Mouse (Mus musculus) liver, embryonic 14.5 days (tissue): ENCODE measurements around the gene Mpi. TPM values are rescaled to one million over a fixed set of nuclear protein-coding genes. Genes with fewer than 3 reads are reported as not detected.

Experiments used
- ATAC-seq: fragments of 200-750 bp; cut with Nextera tagmentation; 2 replicates; pipeline ENCODE4 v1.8.0; 2017; ENCODE audit warnings: moderate number of reproducible peaks, mild to moderate bottlenecking, moderate library complexity; ENCODE audit not compliant: insufficient read depth
- DNase-seq, 3 experiments: peaks; one replicate each; pipeline ENCODE4 v3.0.0-alpha.2; 2012 to 2013; ENCODE audit warnings: low read depth in 3 of 3, low spot score in 3 of 3
- H3K27ac ChIP-seq: fragments of 300-500 bp; sonication (generic); 2 replicates; pipeline ENCODE4 v1.5.1; 2014; ENCODE audit warnings: moderate library complexity, mild to moderate bottlenecking, control low read depth, inconsistent platforms
- H3K27me3 ChIP-seq: fragments of 300-500 bp; sonication (generic); 2 replicates; pipeline ENCODE4 v1.6.1; 2014; ENCODE audit warnings: mild to moderate bottlenecking, low read length, moderate library complexity; ENCODE audit not compliant: control insufficient read depth, insufficient read depth
- H3K36me3 ChIP-seq: fragments of 300-500 bp; sonication (generic); replicated peaks from 2 replicates; pipeline ENCODE4 v1.6.1; 2014; ENCODE audit warnings: low read depth; ENCODE audit not compliant: control insufficient read depth, insufficient read depth
- H3K4me1 ChIP-seq, 2 experiments: fragments of 200-500 bp in 1 of 2; fragments of 300-500 bp in 1 of 2; sonication (generic) in 1 of 2; replicated peaks; 2 replicates each; pipeline ENCODE4 v1.6.1; 2012 to 2014; ENCODE audit warnings: antibody characterized with exemption in 1 of 2, inconsistent platforms in 1 of 2, low read length in 1 of 2; ENCODE audit not compliant: control insufficient read depth in 2 of 2, insufficient read depth in 2 of 2
- H3K4me2 ChIP-seq: fragments of 300-500 bp; sonication (generic); 2 replicates; pipeline ENCODE4 v1.6.1; 2014; ENCODE audit warnings: low read depth, mild to moderate bottlenecking, control low read depth, moderate library complexity
- H3K4me3 ChIP-seq, 2 experiments: fragments of 200-500 bp in 1 of 2; fragments of 300-500 bp in 1 of 2; sonication (generic) in 1 of 2; 2 replicates each; pipeline ENCODE4 v1.5.1; 2012 to 2014; ENCODE audit warnings: low read depth in 2 of 2, low read length in 2 of 2, mild to moderate bottlenecking in 2 of 2, control low read depth in 1 of 2, inconsistent platforms in 1 of 2, moderate library complexity in 1 of 2; ENCODE audit not compliant: insufficient read depth in 1 of 2
- H3K9ac ChIP-seq: fragments of 300-500 bp; sonication (generic); replicated peaks from 2 replicates; pipeline ENCODE4 v1.6.1; 2014; ENCODE audit warnings: mild to moderate bottlenecking, control low read depth, moderate library complexity
- H3K9me3 ChIP-seq: fragments of 300-500 bp; sonication (generic); 2 replicates; pipeline ENCODE4 v1.6.1; 2016; ENCODE audit warnings: low read length, mixed read lengths; ENCODE audit not compliant: control insufficient read depth
- CTCF ChIP-seq: IDR thresholded peaks from 2 replicates; pipeline ENCODE4 v1.5.1; 2016; ENCODE audit warnings: antibody characterized with exemption, low read depth, control low read depth
- EP300 ChIP-seq: IDR thresholded peaks from 2 replicates; pipeline ENCODE4 v1.6.1; 2016; ENCODE audit warnings: antibody characterized with exemption, low read depth
- WGBS: fragments of 180-500 bp; shearing (Covaris S2); extraction: QIAGEN DNeasy Blood & Tissue Kit; methylation state at CpG from one replicate; pipeline ENCODE4 v1.1.7; 2014; ENCODE audit not compliant: insufficient replicate concordance; 5-methylcytosine and 5-hydroxymethylcytosine counted together
- polyA plus RNA-seq, 2 experiments: library from polyadenylated mRNA; depleted of rRNA in 1 of 2; stranded (reverse) in 1 of 2; unstranded in 1 of 2; fragments of >200 nt; fragmentation: Nextera tagmentation in 1 of 2; extraction: Ambion mirVana in 1 of 2; gene quantifications; 2 replicates each; pipeline versions ENCODE4 v1.2.1 to v1.2.3; 2012 to 2014

The Mpi gene
- polyA plus RNA-seq, 2 experiments: 6.7 to 8.1 TPM

GRCm38 (mm10) chr9:57526435-57526834 lies 26.1 kb downstream of the Mpi start:
- Histone ChIP-seq H3K9ac (no peak overlapping the region), H3K9me3 (no peaks in the 10 kb centered on the region), H3K27me3 (no peaks in the 10 kb centered on the region), H3K4me2 (no peak overlapping the region), H3K4me3 (no peak overlapping the region), H3K27ac (no peak overlapping the region), H3K4me1 (peaks cover 12 to 22% of the 10 kb centered on the region in 2 experiments), H3K36me3 (peaks cover 15% of the 10 kb centered on the region)
- no peak for TF ChIP-seq EP300
- no peak for TF ChIP-seq CTCF
- ATAC-seq: no peak
- no peak for DNase-seq

GRCm38 (mm10) chr9:57525516-57525915 lies 27.0 kb downstream of the Mpi start:
- H3K9me3 ChIP-seq: no peaks in the 10 kb centered on the region
- H3K27me3 ChIP-seq: no peaks in the 10 kb centered on the region
- H3K27ac ChIP-seq: no peak overlapping the region
- no peak overlapping the region for H3K9ac ChIP-seq
- peaks cover 12 to 23% of the 10 kb centered on the region in 2 experiments for H3K4me1 ChIP-seq
- DNase-seq (no peak), ATAC-seq (no peak)
- WGBS: 60% methylated on average over 2 of the region's 2 CpGs
- no peak for TF ChIP-seq EP300
- TF ChIP-seq CTCF: no peak
- no peak overlapping the region for H3K4me2 ChIP-seq
- no peak overlapping the region for H3K4me3 ChIP-seq
- peaks cover 11% of the 10 kb centered on the region for H3K36me3 ChIP-seq

- DNase-seq (no peak), ATAC-seq (no peak)
- Histone ChIP-seq H3K9ac (no peak overlapping the region), H3K27ac (no peak overlapping the region), H3K4me2 (no peak overlapping the region; the same call in 1 of the 2 replicates), H3K4me3 (no peak overlapping the region), H3K9me3 (no peaks in the 10 kb centered on the region), H3K4me1 (peaks cover 12 to 26% of the 10 kb centered on the region in 2 experiments), H3K36me3 (peaks cover 6% of the 10 kb centered on the region), H3K27me3 (no peaks in the 10 kb centered on the region)
- TF ChIP-seq EP300 (no peak), CTCF (no peak)
Observed at GRCm38 (mm10) chr9:57524439-57524838, 28.1 kb downstream of the Mpi start.

- Histone ChIP-seq H3K36me3 (no peaks in the 10 kb centered on the region), H3K9me3 (no peaks in the 10 kb centered on the region), H3K4me3 (no peak overlapping the region), H3K9ac (no peak overlapping the region), H3K4me2 (no peak overlapping the region), H3K4me1 (peaks cover 12 to 26% of the 10 kb centered on the region in 2 experiments), H3K27me3 (no peaks in the 10 kb centered on the region), H3K27ac (no peak overlapping the region)
- TF ChIP-seq CTCF (peak; percentile 54; the same call in 1 of the 2 replicates), EP300 (no peak)
- DNase-seq (peak; percentile 54 to 74 (median 57)), ATAC-seq (no peak)
- 46% methylated on average over 1 of the region's 1 CpGs for WGBS
Observed at GRCm38 (mm10) chr9:57523754-57524153, 28.8 kb downstream of the Mpi start.

- H3K27ac ChIP-seq: no peak overlapping the region
- DNase-seq: no peak
- 55% methylated on average over 4 of the region's 4 CpGs for WGBS
- TF ChIP-seq EP300 (no peak), CTCF (no peak)
- peak overlapping the region in 1 of 2 experiments; percentile 79; a peak in 3 of 4 replicates for H3K4me3 ChIP-seq
- peak overlapping the region; percentile 92 for H3K4me2 ChIP-seq
- no peaks in the 10 kb centered on the region for H3K36me3 ChIP-seq
- H3K27me3 ChIP-seq: no peaks in the 10 kb centered on the region
- no peak for ATAC-seq
- H3K9ac ChIP-seq: peak overlapping the region; percentile 86
- peaks cover 12 to 26% of the 10 kb centered on the region in 2 experiments for H3K4me1 ChIP-seq
- H3K9me3 ChIP-seq: no peaks in the 10 kb centered on the region
Observed at GRCm38 (mm10) chr9:57522861-57523246, 29.7 kb downstream of the Mpi start.
